Mouse (Mus musculus) stomach, postnatal 0 days (tissue): ENCODE measurements around the gene Ubxn6. TPM values are rescaled to one million over a fixed set of nuclear protein-coding genes. Genes with fewer than 3 reads are reported as not detected.
A peak's percentile ranks its signal among the peaks of the same experiment; 100 is the strongest.

Experiments used
- ATAC-seq: fragments of 200-750 bp; cut with Nextera tagmentation; 2 replicates; pipeline ENCODE4 v1.8.0; 2017; ENCODE audit not compliant: low FRiP score, low TSS enrichment
- DNase-seq: peaks from one replicate; pipeline ENCODE4 v3.0.0-alpha.2; 2016; ENCODE audit warnings: low spot score
- H3K27ac ChIP-seq: fragments of 300-500 bp; sonication (generic); replicated peaks from 2 replicates; pipeline ENCODE4 v1.5.1; 2014; ENCODE audit warnings: mild to moderate bottlenecking, control low read depth
- H3K27me3 ChIP-seq: fragments of 300-500 bp; sonication (generic); 2 replicates; pipeline ENCODE4 v1.6.1; 2014; ENCODE audit warnings: low read length; ENCODE audit not compliant: control insufficient read depth, insufficient read depth
- H3K36me3 ChIP-seq: fragments of 300-500 bp; sonication (generic); 2 replicates; pipeline ENCODE4 v1.6.1; 2014; ENCODE audit warnings: low read length, mixed read lengths; ENCODE audit not compliant: control insufficient read depth, insufficient read depth
- H3K4me1 ChIP-seq: fragments of 300-500 bp; sonication (generic); replicated peaks from 2 replicates; pipeline ENCODE4 v1.6.1; 2014; ENCODE audit warnings: antibody characterized with exemption; ENCODE audit not compliant: control insufficient read depth, insufficient read depth
- H3K4me2 ChIP-seq: fragments of 300-500 bp; sonication (generic); replicated peaks from 2 replicates; pipeline ENCODE4 v1.6.1; 2014; ENCODE audit warnings: low read depth, mild to moderate bottlenecking, control low read depth, moderate library complexity
- H3K4me3 ChIP-seq: fragments of 300-500 bp; sonication (generic); 2 replicates; pipeline ENCODE4 v1.5.1; 2014; ENCODE audit warnings: low read depth, low read length, control low read depth
- H3K9ac ChIP-seq: fragments of 300-500 bp; sonication (generic); 2 replicates; pipeline ENCODE4 v1.6.1; 2014; ENCODE audit warnings: mild to moderate bottlenecking, low read length, control low read depth, mixed read lengths
- H3K9me3 ChIP-seq: fragments of 300-500 bp; sonication (generic); 2 replicates; pipeline ENCODE4 v1.6.1; 2016; ENCODE audit warnings: low read length; ENCODE audit not compliant: control insufficient read depth
- CTCF ChIP-seq: IDR thresholded peaks from 2 replicates; pipeline ENCODE4 v1.5.1; 2016; ENCODE audit warnings: antibody characterized with exemption, low read depth, mild to moderate bottlenecking, moderate library complexity
- EP300 ChIP-seq: optimal IDR thresholded peaks from 2 replicates; pipeline ENCODE3; 2016; ENCODE audit warnings: antibody characterized with exemption
- WGBS: fragments of 180-500 bp; shearing (Covaris S2); extraction: QIAGEN DNeasy Blood & Tissue Kit; methylation state at CpG from one replicate; pipeline ENCODE4 v1.1.7; 2014; 5-methylcytosine and 5-hydroxymethylcytosine counted together
- polyA plus RNA-seq: library from polyadenylated mRNA; unstranded; fragments of >200 nt; fragmentation: Nextera tagmentation; extraction: Ambion mirVana; gene quantifications from 2 replicates; pipeline ENCODE4 v1.2.1, GENCODE M21; 2015

The Ubxn6 gene
- polyA plus RNA-seq, 1 experiment from 2014 or later, result 43.0 TPM

DNA sequence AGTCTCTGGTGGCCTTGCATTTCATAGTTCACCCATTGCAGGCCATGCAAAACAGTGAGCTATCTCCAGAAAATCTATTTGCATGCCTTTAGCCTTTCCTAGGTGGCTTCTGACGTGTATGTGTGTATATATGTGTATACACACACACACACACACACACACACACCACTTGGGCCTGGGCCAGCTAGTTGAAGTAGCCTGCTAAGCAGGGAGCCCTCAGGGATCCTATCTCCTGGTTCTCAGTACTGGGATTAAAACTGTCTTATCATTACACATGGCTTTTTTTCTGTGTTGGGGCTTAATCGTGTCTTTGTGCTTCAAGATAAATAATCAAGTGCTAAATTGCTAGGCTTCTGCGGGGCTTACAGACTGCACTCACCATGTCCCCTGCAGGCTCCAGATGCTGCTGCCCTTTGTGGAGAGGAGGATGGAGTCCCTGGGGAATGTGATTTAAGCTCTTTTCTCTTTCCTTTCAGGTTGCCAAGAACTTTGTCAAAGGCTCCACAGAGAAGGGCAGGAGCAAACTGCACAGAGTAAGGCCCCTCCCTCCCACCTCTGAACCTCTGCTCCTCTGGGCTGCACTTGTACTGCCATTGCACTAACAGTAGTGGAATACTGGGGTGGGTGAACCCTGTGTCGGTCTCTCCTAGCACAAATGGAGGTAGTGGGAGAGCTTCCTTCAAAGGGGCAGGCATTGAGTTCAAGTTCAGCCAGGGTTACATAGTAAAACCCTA is 18.7 kb downstream of the Ubxn6 start:
- Histone ChIP-seq H3K36me3 (peaks cover 15% of the 10 kb centered on the region), H3K27ac (no peak overlapping the region)
- no peak for ATAC-seq

DNA sequence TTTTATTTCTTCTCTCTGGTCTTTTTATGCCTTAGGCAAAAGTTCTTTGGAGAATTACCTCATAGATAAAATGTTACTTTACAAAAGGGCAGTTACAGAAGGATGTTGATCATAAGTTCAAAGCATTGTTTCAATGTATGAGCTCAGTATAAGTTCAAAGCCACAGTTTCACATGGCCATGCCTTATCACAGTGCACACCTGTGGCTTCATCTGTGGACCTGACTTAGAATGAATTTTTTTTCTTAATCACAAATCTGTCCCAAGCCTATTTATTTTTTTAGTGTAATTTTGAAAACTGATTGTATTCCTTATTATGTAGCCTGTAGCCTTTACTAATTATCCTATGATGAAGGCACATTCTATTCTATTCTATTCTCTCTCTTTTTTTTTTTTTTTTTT is 19.9 kb downstream of the Ubxn6 start:
- DNase-seq, result no peak
- H3K27me3 ChIP-seq, result no peaks in the 10 kb centered on the region
- TF ChIP-seq CTCF, result no peak
- TF ChIP-seq EP300, result no peak
- H3K4me2 ChIP-seq, result no peak overlapping the region
- no peak overlapping the region for H3K9ac ChIP-seq
- H3K4me3 ChIP-seq, result no peak overlapping the region
- no peaks in the 10 kb centered on the region for H3K4me1 ChIP-seq
- H3K9me3 ChIP-seq, result no peaks in the 10 kb centered on the region
- no peak overlapping the region for H3K27ac ChIP-seq
- H3K36me3 ChIP-seq, result peaks cover 12% of the 10 kb centered on the region
- no peak for ATAC-seq

More for the DNA sequence above, 18.7 kb downstream of the Ubxn6 start:
- Histone ChIP-seq H3K9me3 (no peaks in the 10 kb centered on the region), H3K27me3 (no peaks in the 10 kb centered on the region), H3K4me2 (no peak overlapping the region), H3K9ac (no peak overlapping the region), H3K4me1 (no peaks in the 10 kb centered on the region), H3K4me3 (no peak overlapping the region)
- no peak for TF ChIP-seq CTCF
- no peak for TF ChIP-seq EP300
- no peak for DNase-seq
- WGBS, result 43% methylated on average over 4 of the region's 4 CpGs

DNA sequence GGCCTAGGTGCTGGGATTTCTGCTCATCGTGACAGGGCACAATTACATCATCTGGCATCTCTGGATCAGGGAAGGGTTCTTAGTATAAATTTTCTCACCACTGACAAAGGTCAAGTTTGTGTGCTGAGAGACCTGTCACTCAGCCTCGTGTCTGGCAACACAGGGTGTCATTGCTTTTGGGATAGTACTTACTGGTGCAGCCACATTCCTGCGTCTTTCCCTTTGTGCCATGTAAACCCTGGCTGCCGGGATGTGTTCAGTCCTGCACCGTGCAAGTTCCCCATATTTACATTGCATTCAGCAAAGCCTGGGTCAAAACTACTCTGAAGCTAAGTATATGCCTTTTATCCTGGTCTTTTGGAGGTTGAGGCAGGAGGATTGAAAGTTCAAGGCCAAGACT is 23.5 kb downstream of the Ubxn6 start:
- peak; percentile 73; the same call in 1 of the 2 replicates for ATAC-seq
- Histone ChIP-seq H3K36me3 (peaks cover 11% of the 10 kb centered on the region), H3K9me3 (no peaks in the 10 kb centered on the region), H3K27me3 (no peaks in the 10 kb centered on the region), H3K4me1 (no peaks in the 10 kb centered on the region), H3K4me2 (no peak overlapping the region), H3K27ac (peak overlapping the region; percentile 86), H3K4me3 (no peak overlapping the region), H3K9ac (0 out of 2 replicates have a peak overlapping the region, but pooled peaks have one; percentile 8)
- no peak for DNase-seq
- TF ChIP-seq CTCF (no peak), EP300 (peak; percentile 35)
- WGBS, result 58% methylated on average over 5 of the region's 5 CpGs

DNA sequence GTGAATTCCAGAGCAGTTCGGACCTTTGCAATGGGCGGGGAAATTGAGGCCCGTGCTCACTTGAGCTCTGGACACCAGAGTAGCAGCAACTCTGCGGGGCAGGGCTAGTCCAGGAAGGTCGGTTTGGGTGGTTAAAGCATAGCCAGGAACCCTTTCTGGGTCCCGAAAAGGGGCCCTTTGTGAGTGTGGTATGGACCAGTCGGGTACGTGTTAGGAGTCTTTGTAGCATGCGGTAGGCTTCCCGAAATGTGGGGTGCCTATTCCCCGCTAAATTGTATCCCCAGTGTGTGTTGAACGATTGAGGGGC is 34.0 kb downstream of the Ubxn6 start:
- Histone ChIP-seq H3K9me3 (no peaks in the 10 kb centered on the region), H3K4me2 (peak overlapping the region; percentile 74), H3K4me3 (peak overlapping the region; percentile 78), H3K4me1 (no peaks in the 10 kb centered on the region), H3K36me3 (no peaks in the 10 kb centered on the region), H3K9ac (peak overlapping the region; percentile 73), H3K27me3 (no peaks in the 10 kb centered on the region), H3K27ac (peak overlapping the region; percentile 50)
- ATAC-seq (no peak), DNase-seq (no peak)
- 2% methylated on average over 12 of the region's 12 CpGs for WGBS
- TF ChIP-seq EP300, result no peak
- no peak for TF ChIP-seq CTCF

DNA sequence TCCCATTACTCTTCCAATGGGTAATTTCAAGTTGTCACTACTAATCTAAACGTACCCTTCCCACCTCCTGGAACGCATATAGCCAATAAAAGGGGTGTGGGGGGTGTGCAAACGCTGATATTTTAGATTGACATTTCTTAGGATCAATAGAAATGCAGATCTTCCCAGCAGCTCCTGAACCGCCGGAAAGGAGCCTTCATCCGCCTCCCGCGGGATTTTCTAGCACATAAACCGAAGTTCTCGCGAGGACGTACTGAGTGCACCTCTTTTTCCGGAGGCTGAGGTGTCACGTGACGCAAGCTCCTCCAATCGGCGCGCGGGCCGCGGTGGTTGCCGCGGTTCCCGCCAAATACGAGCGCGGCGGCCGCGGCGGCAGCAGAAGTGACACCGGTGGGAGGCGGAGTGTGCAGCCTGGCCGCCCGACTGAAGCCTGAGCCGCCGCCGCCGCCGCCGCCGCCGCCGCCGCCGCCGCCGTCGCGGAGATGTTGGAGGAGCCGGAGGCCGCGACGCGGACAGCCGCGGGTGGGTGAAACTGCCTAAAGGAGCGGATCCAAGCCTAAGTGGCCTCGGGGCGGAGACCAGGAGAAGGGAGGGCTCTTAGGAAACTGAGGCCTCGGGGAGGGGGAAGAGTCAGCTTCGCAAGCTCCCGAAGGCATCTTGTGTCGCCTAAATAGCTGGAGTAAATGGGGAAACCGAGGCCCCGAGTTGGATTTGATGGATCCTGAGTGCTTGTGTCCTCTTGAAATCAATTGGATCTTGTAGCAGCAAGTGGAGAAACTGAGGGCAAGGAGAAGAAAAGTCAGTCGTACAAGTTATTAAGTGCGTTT is 34.6 kb downstream of the Ubxn6 start, which contains the start of gene Chaf1a:
Gene Chaf1a (plus strand): TSS at position 410 of the 827 bp plus-strand sequence.
- WGBS, result under 1% methylated on average over 68 of the region's 68 CpGs
- Histone ChIP-seq H3K4me3 (peak within 1 kb of the TSS; percentile 78), H3K4me1 (no peaks in the 10 kb centered on the region), H3K4me2 (peak within 1 kb of the TSS; percentile 74), H3K9ac (peak within 1 kb of the TSS; percentile 73), H3K36me3 (no peaks in the 10 kb centered on the region), H3K27ac (peak within 1 kb of the TSS; percentile 50), H3K9me3 (no peaks in the 10 kb centered on the region), H3K27me3 (no peaks in the 10 kb centered on the region)
- ATAC-seq (peak; percentile 91), DNase-seq (peak; percentile 95)
- TF ChIP-seq CTCF, result no peak
- peak; percentile 91 for TF ChIP-seq EP300

DNA sequence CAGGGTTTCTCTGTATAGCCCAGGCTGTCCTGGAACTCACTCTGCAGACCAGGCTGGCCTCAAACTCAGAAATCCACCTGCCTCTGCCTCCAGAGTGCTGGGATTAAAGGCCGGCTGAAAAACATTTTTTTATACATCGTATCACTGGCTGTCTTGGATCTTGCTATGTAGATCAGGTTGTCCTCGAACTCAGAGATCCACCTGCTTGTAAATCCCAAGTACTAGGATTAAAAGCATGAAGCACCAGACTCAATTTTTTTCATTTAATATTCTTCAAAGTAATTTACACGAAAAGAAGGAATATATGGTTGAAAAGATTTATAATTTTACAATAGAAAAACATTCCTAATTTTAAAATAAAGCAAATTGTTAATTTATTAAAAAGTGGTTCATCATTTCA is 35.5 kb downstream of the Ubxn6 start:
- Histone ChIP-seq H3K4me3 (no peak overlapping the region; the same call in 1 of the 2 replicates), H3K9ac (no peak overlapping the region), H3K4me1 (peaks cover 3% of the 10 kb centered on the region), H3K27ac (no peak overlapping the region), H3K4me2 (no peak overlapping the region), H3K9me3 (no peaks in the 10 kb centered on the region), H3K27me3 (no peaks in the 10 kb centered on the region), H3K36me3 (no peaks in the 10 kb centered on the region)
- ATAC-seq, result no peak
- DNase-seq, result no peak
- WGBS, result 68% methylated on average over 4 of the region's 4 CpGs
- TF ChIP-seq CTCF, result no peak
- no peak for TF ChIP-seq EP300
